8 mouse cellular contexts compared by ENCODE assay signal in genomic region chr17:66077437-66077850, GRCm38 (mm10). TPM values are rescaled to one million over a fixed set of nuclear protein-coding genes. Genes with fewer than 3 reads are reported as not detected.
DNase-seq lines count a peak whose midpoint lies in the region; ATAC-seq and TF ChIP-seq lines count a peak whose summit lies in the region.

No protein-coding gene starts in this region.

- no peak for DNase-seq in lung, postnatal 25 days (ENCODE audit: low spot score)
- peak; percentile 40 for DNase-seq in embryo, embryonic 10.5 days (ENCODE audit: low spot score)
- no peak for DNase-seq in hindbrain, postnatal 0 days (ENCODE audit: low spot score)
- DNase-seq in left cerebral cortex, adult 8-10 months (ENCODE audit: low spot score in 2 of 2): no peak
- DNase-seq in left cerebral cortex, adult 11 months (ENCODE audit: low spot score): no peak
- no peak for DNase-seq in urinary bladder, adult 18-20 months (ENCODE audit: low spot score in 2 of 2)

- H3K4me3 ChIP-seq in lung, embryonic 15.5 days: peak overlapping the region; percentile 98
- peak overlapping the region; percentile 95 for H3K4me3 ChIP-seq in hindbrain, postnatal 0 days (ENCODE audit: low read length)
- H3K4me3 ChIP-seq in midbrain, embryonic 15.5 days: peak overlapping the region; percentile 94

- peak overlapping the region; percentile 87 for H3K27ac ChIP-seq in lung, embryonic 15.5 days
- peak overlapping the region; percentile 98 for H3K27ac ChIP-seq in hindbrain, postnatal 0 days
- H3K27ac ChIP-seq in midbrain, embryonic 15.5 days: peak overlapping the region; percentile 97

- peak overlapping the region; percentile 90 for H3K4me2 ChIP-seq in lung, embryonic 15.5 days
- peak overlapping the region; percentile 76 for H3K4me2 ChIP-seq in hindbrain, postnatal 0 days (ENCODE audit: low read depth, low read length)
- peak overlapping the region; percentile 84 for H3K4me2 ChIP-seq in midbrain, embryonic 15.5 days

- peak; percentile 58; the same call in 1 of the 2 replicates for ATAC-seq in lung, embryonic 15.5 days (ENCODE audit: borderline replicate concordance, extremely low read depth, low FRiP score, low TSS enrichment)
- ATAC-seq in hindbrain, postnatal 0 days: no peak; the same call in 1 of the 2 replicates
- ATAC-seq in midbrain, embryonic 15.5 days (replicated peaks): peak; percentile 81

- under 1% methylated on average over 23 of the region's 23 CpGs for WGBS in lung, embryonic 15.5 days
- WGBS in hindbrain, postnatal 0 days: under 1% methylated on average over 23 of the region's 23 CpGs
- under 1% methylated on average over 23 of the region's 23 CpGs for WGBS in midbrain, embryonic 15.5 days

- no peaks in the 10 kb centered on the region for H3K27me3 ChIP-seq in lung, embryonic 15.5 days
- H3K27me3 ChIP-seq in hindbrain, postnatal 0 days (ENCODE audit: insufficient read depth, low read length): no peaks in the 10 kb centered on the region
- no peaks in the 10 kb centered on the region for H3K27me3 ChIP-seq in midbrain, embryonic 15.5 days (replicated peaks)

- H3K9me3 ChIP-seq in lung, embryonic 15.5 days: no peaks in the 10 kb centered on the region
- H3K9me3 ChIP-seq in hindbrain, postnatal 0 days (ENCODE audit: low read length): no peaks in the 10 kb centered on the region
- H3K9me3 ChIP-seq in midbrain, embryonic 15.5 days: no peaks in the 10 kb centered on the region

- peaks cover 11% of the 10 kb centered on the region for H3K36me3 ChIP-seq in lung, embryonic 15.5 days
- peaks cover 4% of the 10 kb centered on the region; the same call in 1 of the 2 replicates for H3K36me3 ChIP-seq in hindbrain, postnatal 0 days (ENCODE audit: insufficient read depth, low read length)
- 0 out of 2 replicates have a peak, but pooled peaks cover 16% of the 10 kb centered on the region for H3K36me3 ChIP-seq in midbrain, embryonic 15.5 days (replicated peaks)

- peaks cover 23% of the 10 kb centered on the region; the same call in 1 of the 2 replicates for H3K4me1 ChIP-seq in lung, embryonic 15.5 days
- H3K4me1 ChIP-seq in hindbrain, postnatal 0 days (ENCODE audit: insufficient read depth, low read length): peaks cover 5% of the 10 kb centered on the region; the same call in 1 of the 2 replicates
- peaks cover 38% of the 10 kb centered on the region for H3K4me1 ChIP-seq in midbrain, embryonic 15.5 days

- peak overlapping the region; percentile 70 for H3K9ac ChIP-seq in lung, embryonic 15.5 days
- peak overlapping the region; percentile 92 for H3K9ac ChIP-seq in hindbrain, postnatal 0 days (replicated peaks; ENCODE audit: low read length)
- peak overlapping the region; percentile 78 for H3K9ac ChIP-seq in midbrain, embryonic 15.5 days

- TF ChIP-seq CTCF in hindbrain, postnatal 0 days (IDR thresholded peaks at IDR 0.05; ENCODE audit: low read depth): no peak

RNA-seq across cellular contexts. Expression of gene Ankrd12, which starts 0.6 kb away (rescaled TPM):
- polyA plus RNA-seq in lung, embryonic 15.5 days (2015; fragmentation: Nextera tagmentation; extraction: Ambion mirVana): 15.5 and 18.5 TPM in 2 replicates
- total RNA-seq in hindbrain, postnatal 0 days (2014; rRNA removed): 37.2 and 41.5 TPM in 2 replicates
- 171 and 173 TPM in 2 replicates for polyA plus RNA-seq in hindbrain, postnatal 0 days (2015; fragmentation: Nextera tagmentation; extraction: Ambion mirVana)
- 161 and 170 TPM in 2 replicates for polyA plus RNA-seq in midbrain, embryonic 15.5 days (2015; fragmentation: Nextera tagmentation; extraction: Ambion mirVana)
- total RNA-seq in left cerebral cortex, adult 8-10 months (2022): 100 to 1,000 TPM; 316 to 350 (median 333) TPM

RNA-seq across cellular contexts. Expression of gene Ndufv2, which starts 23.9 kb away (rescaled TPM):
- 306 and 313 TPM in 2 replicates for polyA plus RNA-seq in lung, embryonic 15.5 days (2015; fragmentation: Nextera tagmentation; extraction: Ambion mirVana)
- total RNA-seq in hindbrain, postnatal 0 days (2014; rRNA removed): 73.4 and 73.6 TPM in 2 replicates
- polyA plus RNA-seq in hindbrain, postnatal 0 days (2015; fragmentation: Nextera tagmentation; extraction: Ambion mirVana): 481 and 484 TPM in 2 replicates
- 341 and 355 TPM in 2 replicates for polyA plus RNA-seq in midbrain, embryonic 15.5 days (2015; fragmentation: Nextera tagmentation; extraction: Ambion mirVana)
- total RNA-seq in left cerebral cortex, adult 8-10 months (2022): 100 to 1,000 TPM; 244 to 261 (median 255) TPM

RNA-seq across cellular contexts. Expression of gene Washc1, which starts 33.9 kb away (rescaled TPM):
- 36.8 and 37.4 TPM in 2 replicates for polyA plus RNA-seq in lung, embryonic 15.5 days (2015; fragmentation: Nextera tagmentation; extraction: Ambion mirVana)
- 60.9 and 61.5 TPM in 2 replicates for total RNA-seq in hindbrain, postnatal 0 days (2014; rRNA removed)
- polyA plus RNA-seq in hindbrain, postnatal 0 days (2015; fragmentation: Nextera tagmentation; extraction: Ambion mirVana): 41.4 and 41.9 TPM in 2 replicates
- 44.9 and 46.3 TPM in 2 replicates for polyA plus RNA-seq in midbrain, embryonic 15.5 days (2015; fragmentation: Nextera tagmentation; extraction: Ambion mirVana)
- total RNA-seq in left cerebral cortex, adult 8-10 months (2022): 10 to 100 TPM; 44.3 to 52.5 (median 48.1) TPM

RNA-seq across cellular contexts. Expression of gene Ddx11, which starts 45.9 kb away (rescaled TPM):
- polyA plus RNA-seq in lung, embryonic 15.5 days (2015; fragmentation: Nextera tagmentation; extraction: Ambion mirVana): 22.6 and 28.7 TPM in 2 replicates
- 12.4 and 13.9 TPM in 2 replicates for total RNA-seq in hindbrain, postnatal 0 days (2014; rRNA removed)
- 4.0 and 5.0 TPM in 2 replicates for polyA plus RNA-seq in hindbrain, postnatal 0 days (2015; fragmentation: Nextera tagmentation; extraction: Ambion mirVana)
- 4.9 and 6.0 TPM in 2 replicates for polyA plus RNA-seq in midbrain, embryonic 15.5 days (2015; fragmentation: Nextera tagmentation; extraction: Ambion mirVana)
- 1 to 10 TPM in 3 of 4 experiments, under 1 TPM in 1; 0.89 to 2.5 (median 1.2) TPM for total RNA-seq in left cerebral cortex, adult 8-10 months (2022)
